Mouse (Mus musculus) erythroblast, embryonic 14.5 days (primary cell): ENCODE measurements around the gene Htr6.

ENCODE experiments used
- GATA1 ChIP-seq: IDR thresholded peaks from 2 replicates; pipeline ENCODE4 v1.6.1; 2012; ENCODE audit warnings: low read length, inconsistent platforms, mixed read lengths
- TAL1 ChIP-seq: IDR thresholded peaks from 3 replicates; pipeline ENCODE4 v1.6.1; 2012; ENCODE audit warnings: low read length, inconsistent platforms, mixed read lengths

DNA sequence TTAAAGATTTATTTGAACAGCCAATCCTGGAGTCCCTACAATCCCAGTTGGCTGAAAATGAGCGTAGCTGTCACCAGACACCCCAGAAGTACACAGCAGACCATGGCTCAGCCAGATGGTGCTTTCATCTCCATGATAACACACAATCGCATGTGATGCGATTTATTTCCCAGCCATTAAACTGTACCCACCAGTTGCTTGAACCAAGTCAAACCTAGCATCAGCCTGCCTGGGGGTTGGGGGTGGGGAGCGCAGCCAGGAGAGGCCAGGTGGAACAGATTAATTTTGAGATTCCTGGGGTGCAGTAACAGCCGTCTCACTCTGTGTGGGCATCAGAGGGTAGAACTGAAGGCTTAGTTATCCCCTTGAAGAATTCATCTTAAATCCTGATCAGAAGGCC, 29.0 kb downstream of the Htr6 start:
- TF ChIP-seq TAL1 (no peak), GATA1 (no peak)
